Mouse (Mus musculus) lung, adult 2 months (tissue): ENCODE measurements around the gene Nuak2.

Experiments used
- CTCF ChIP-seq: fragments of 200-500 bp; IDR thresholded peaks from 2 replicates; pipeline ENCODE4 v1.5.1; 2011; ENCODE audit warnings: mild to moderate bottlenecking, low read length, control low read depth; ENCODE audit not compliant: insufficient read depth
- POLR2A ChIP-seq: fragments of 200-500 bp; IDR thresholded peaks from 2 replicates; pipeline ENCODE4 v1.6.1; 2011; ENCODE audit warnings: low read depth, mild to moderate bottlenecking, control low read depth, low read length, borderline replicate concordance; ENCODE audit errors: extremely low read depth

DNA sequence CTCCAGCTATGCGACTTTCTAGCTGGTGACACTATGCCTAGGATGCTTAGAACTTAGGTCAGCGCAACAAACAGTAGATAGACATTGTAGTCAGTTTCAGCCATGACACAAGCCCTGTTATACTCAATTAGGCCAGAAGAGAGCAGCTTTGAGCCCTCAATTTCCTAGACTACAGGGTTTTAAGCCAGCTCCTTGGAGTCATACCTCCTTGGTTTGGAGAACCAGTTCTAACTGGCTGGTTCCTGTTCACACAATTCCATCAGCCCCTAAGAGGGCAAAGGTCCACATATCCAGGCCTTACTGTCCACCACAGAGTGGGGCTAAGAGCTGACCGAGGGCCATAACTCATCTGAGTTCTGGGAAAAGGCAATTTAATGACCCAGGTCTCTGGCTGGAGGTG lies 3.2 kb upstream of the Nuak2 start:
- peak; percentile 38 for TF ChIP-seq CTCF
- no peak for TF ChIP-seq POLR2A
